Mouse (Mus musculus) neural tube, embryonic 10.5 days (tissue): ENCODE measurements around the gene Babam2.
A peak's percentile ranks its signal among the peaks of the same experiment; 100 is the strongest.

Experiments used
- DNase-seq: peaks from one replicate; pipeline ENCODE4 v3.0.0-alpha.2; 2017; ENCODE audit warnings: low spot score; ENCODE audit errors: extremely low spot score

The Babam2 gene

GRCm38 (mm10) chr5:32121936-32122335 is 424.5 kb downstream of the Babam2 start:
- no peak for DNase-seq

GRCm38 (mm10) chr5:32122363-32122762 is 424.9 kb downstream of the Babam2 start:
- DNase-seq, result no peak

GRCm38 (mm10) chr5:32124957-32125356 is 427.5 kb downstream of the Babam2 start:
- no peak for DNase-seq

GRCm38 (mm10) chr5:32127226-32127625 is 429.7 kb downstream of the Babam2 start:
- DNase-seq, result no peak

GRCm38 (mm10) chr5:32127927-32128326 is 430.4 kb downstream of the Babam2 start:
- DNase-seq, result no peak

- DNase-seq, result peak; percentile 74
Measured at GRCm38 (mm10) chr5:32132971-32133501, 435.6 kb downstream of the Babam2 start.

GRCm38 (mm10) chr5:32133549-32134004 is 436.1 kb downstream of the Babam2 start:
- DNase-seq, result peak; percentile 61

- peak; percentile 45 for DNase-seq
Measured at GRCm38 (mm10) chr5:32134051-32134732, 436.7 kb downstream of the Babam2 start.
